In the genomic region with DNA sequence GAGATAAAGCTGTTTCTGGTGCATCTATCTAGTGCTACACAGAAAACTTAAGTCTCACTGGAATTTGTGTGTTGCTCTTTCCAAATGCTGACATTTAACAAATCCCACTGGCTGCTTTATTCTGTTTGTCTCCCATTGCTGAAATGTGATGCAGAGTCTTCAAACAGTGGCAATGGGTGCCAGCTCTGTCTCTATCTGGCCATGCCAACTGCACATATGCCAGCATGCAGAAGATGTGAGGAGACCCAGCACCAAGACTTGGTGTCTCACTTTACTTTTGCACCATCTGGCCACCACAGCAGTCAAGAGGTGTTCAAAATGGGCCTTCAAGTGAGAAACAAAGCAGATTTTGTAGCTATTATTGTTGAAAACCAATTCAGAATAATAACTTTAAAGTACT, we compare ENCODE assay signal across 25 mouse cellular contexts.
DNase-seq lines count a peak whose midpoint lies in the region; ATAC-seq and TF ChIP-seq lines count a peak whose summit lies in the region.
"Had no signal": no experiment of that assay in that cellular context is flagged by ENCODE, and none has a peak within 500 bp of the region (broad histone marks: within the 10 kb centered on the region; RNA-seq: fewer than 3 reads in every experiment).

No protein-coding gene starts in this region.

- no peak overlapping the region for H3K4me3 ChIP-seq in forebrain, embryonic 13.5 days
- H3K4me3 ChIP-seq in forebrain, embryonic 10.5 days, result no peak overlapping the region
- no peak overlapping the region for H3K4me3 ChIP-seq in forebrain, postnatal 0 days (ENCODE audit: low read depth, low read length)
- H3K4me3 ChIP-seq: embryonic facial prominence, embryonic 15.5 days; gastrocnemius, adult 2 months; hindbrain, embryonic 13.5 days; kidney, embryonic 15.5 days; left cerebral cortex, adult 2 months; limb, embryonic 10.5 days; liver, embryonic 15.5 days; neural tube, embryonic 12.5 days had no signal

- no peak for TF ChIP-seq CTCF in forebrain, postnatal 0 days (IDR thresholded peaks at IDR 0.05; ENCODE audit: low read depth)

- no peak overlapping the region for H3K4me2 ChIP-seq in forebrain, embryonic 13.5 days
- H3K4me2 ChIP-seq in forebrain, postnatal 0 days (ENCODE audit: low read depth), result no peak overlapping the region
- H3K4me2 ChIP-seq: embryonic facial prominence, embryonic 15.5 days; hindbrain, embryonic 13.5 days; kidney, embryonic 15.5 days; liver, embryonic 15.5 days; neural tube, embryonic 12.5 days had no signal

- no peaks in the 10 kb centered on the region for H3K27me3 ChIP-seq in forebrain, embryonic 13.5 days
- no peaks in the 10 kb centered on the region for H3K27me3 ChIP-seq in forebrain, embryonic 10.5 days (ENCODE audit: poor library complexity, severe bottlenecking)
- H3K27me3 ChIP-seq in forebrain, postnatal 0 days (ENCODE audit: insufficient read depth, low read length), result no peaks in the 10 kb centered on the region
- H3K27me3 ChIP-seq: embryonic facial prominence, embryonic 15.5 days; hindbrain, embryonic 13.5 days; kidney, embryonic 15.5 days; liver, embryonic 15.5 days; neural tube, embryonic 12.5 days had no signal

- H3K9me3 ChIP-seq in forebrain, embryonic 13.5 days (replicated peaks), result no peaks in the 10 kb centered on the region
- no peaks in the 10 kb centered on the region for H3K9me3 ChIP-seq in forebrain, embryonic 10.5 days
- no peaks in the 10 kb centered on the region for H3K9me3 ChIP-seq in forebrain, postnatal 0 days (ENCODE audit: low read length)
- H3K9me3 ChIP-seq: embryonic facial prominence, embryonic 15.5 days; hindbrain, embryonic 13.5 days; kidney, embryonic 15.5 days; limb, embryonic 10.5 days; liver, embryonic 15.5 days; neural tube, embryonic 12.5 days had no signal

- H3K36me3 ChIP-seq in forebrain, embryonic 13.5 days (ENCODE audit: poor library complexity, severe bottlenecking), result no peaks in the 10 kb centered on the region
- H3K36me3 ChIP-seq in forebrain, embryonic 10.5 days (replicated peaks), result no peaks in the 10 kb centered on the region
- no peaks in the 10 kb centered on the region for H3K36me3 ChIP-seq in forebrain, postnatal 0 days (ENCODE audit: insufficient read depth)
- H3K36me3 ChIP-seq: embryonic facial prominence, embryonic 15.5 days; hindbrain, embryonic 13.5 days; kidney, embryonic 15.5 days; limb, embryonic 10.5 days; liver, embryonic 15.5 days; neural tube, embryonic 12.5 days had no signal

- H3K4me1 ChIP-seq in forebrain, embryonic 13.5 days, result no peaks in the 10 kb centered on the region
- H3K4me1 ChIP-seq in forebrain, embryonic 10.5 days, result no peaks in the 10 kb centered on the region
- no peaks in the 10 kb centered on the region for H3K4me1 ChIP-seq in forebrain, postnatal 0 days (ENCODE audit: insufficient read depth)
- H3K4me1 ChIP-seq: embryonic facial prominence, embryonic 15.5 days; hindbrain, embryonic 13.5 days; kidney, embryonic 15.5 days; limb, embryonic 10.5 days; liver, embryonic 15.5 days; neural tube, embryonic 12.5 days had no signal

- DNase-seq in forebrain, embryonic 10.5 days (ENCODE audit: extremely low spot score, low spot score), result no peak
- DNase-seq in layer of hippocampus, adult 9-11 months, result peak; percentile 28
- no peak for DNase-seq in layer of hippocampus, adult 11-12 months (ENCODE audit: low spot score)
- DNase-seq in brain, adult 2 months (ENCODE audit: low read depth, low spot score), result peak; percentile 72
- DNase-seq in forebrain, postnatal 0 days, result peak; percentile 62
- no peak for DNase-seq in spleen, postnatal 36 days (ENCODE audit: low spot score in 2 of 2)
- DNase-seq: adrenal gland, postnatal 36 days; cerebellum, adult 18-20 months; gastrocnemius, adult 2 months; kidney, adult 11 months; kidney, postnatal 36 days; liver; lung, postnatal 4 days; midbrain, embryonic 14.5 days; thymus, adult 2 months; thymus, postnatal 4 days had no signal

- no peak overlapping the region for H3K9ac ChIP-seq in forebrain, embryonic 13.5 days
- H3K9ac ChIP-seq in forebrain, postnatal 0 days, result no peak overlapping the region
- H3K9ac ChIP-seq: embryonic facial prominence, embryonic 15.5 days; hindbrain, embryonic 13.5 days; kidney, embryonic 15.5 days; liver, embryonic 15.5 days; neural tube, embryonic 12.5 days had no signal

- H3K27ac ChIP-seq in forebrain, embryonic 13.5 days, result no peak overlapping the region
- H3K27ac ChIP-seq in forebrain, embryonic 10.5 days, result no peak overlapping the region
- no peak overlapping the region for H3K27ac ChIP-seq in forebrain, postnatal 0 days (ENCODE audit: low read depth, low read length)
- H3K27ac ChIP-seq: embryonic facial prominence, embryonic 15.5 days; gastrocnemius, adult 2 months; hindbrain, embryonic 13.5 days; kidney, embryonic 15.5 days; left cerebral cortex, adult 2 months; limb, embryonic 10.5 days; liver, embryonic 15.5 days; neural tube, embryonic 12.5 days had no signal

- peak; percentile 57; the same call in 1 of the 2 replicates for ATAC-seq in forebrain, embryonic 13.5 days
- ATAC-seq in forebrain, postnatal 0 days, result peak; percentile 89
- ATAC-seq: CD4-positive, CD25-positive, alpha-beta regulatory T cell, adult 4 months had no signal

Comparison
In these comparisons a context has a peak if more than half of its experiments do, and no peak if none do; other contexts are left out.
1. DNase-seq: peak in layer of hippocampus, adult 9-11 months (single experiment), brain, adult 2 months (single experiment) and forebrain, postnatal 0 days (single experiment); none in forebrain, embryonic 10.5 days (single experiment), layer of hippocampus, adult 11-12 months (single experiment) and spleen, postnatal 36 days (0 of 2).